Mouse (Mus musculus): ENCODE measurements at regions not wholly inside any gene's neighbourhood (a gene's known extent, or its start where the extent isn't known, plus 50 kb on each side); places are given as distances from the start of the nearest gene placed in this dataset.

DNA sequence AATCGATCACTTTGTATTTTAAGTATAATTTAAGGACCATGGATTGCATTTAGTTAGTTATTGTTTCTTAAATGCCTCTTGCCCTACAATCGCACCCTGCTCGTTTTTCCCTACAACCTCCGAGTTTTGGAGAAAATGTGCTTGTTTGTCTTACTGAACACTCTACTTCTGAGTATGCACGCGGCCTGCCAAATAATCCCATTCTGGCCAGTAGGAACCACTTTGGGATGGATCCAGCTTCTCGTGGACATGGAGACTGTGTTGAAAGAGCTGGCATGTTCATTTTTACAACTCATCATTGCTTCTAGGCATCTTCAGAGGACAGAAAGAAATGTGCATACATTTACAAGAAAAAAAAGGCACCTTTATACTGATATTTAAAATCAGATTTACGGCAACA, 440.5 kb upstream of the Klf12 start:
- no peak for TF ChIP-seq CTCF (IDR thresholded peaks at IDR 0.05; ENCODE audit: control insufficient read depth, insufficient read depth, insufficient read length)
- no peak for TF ChIP-seq MYOG (IDR thresholded peaks at IDR 0.05; ENCODE audit: control insufficient read depth, extremely low read depth, insufficient read length)
- no peak for TF ChIP-seq CEBPB (IDR thresholded peaks at IDR 0.05; ENCODE audit: low read depth)
- TF ChIP-seq MAX (IDR thresholded peaks at IDR 0.05), result no peak
- no peak for TF ChIP-seq USF1 (IDR thresholded peaks at IDR 0.05; ENCODE audit: low read depth)
- TF ChIP-seq MYOD1 (IDR thresholded peaks at IDR 0.05; ENCODE audit: control insufficient read depth, insufficient read length, low read depth), result no peak
- TF ChIP-seq FOSL1 (IDR thresholded peaks at IDR 0.05; ENCODE audit: insufficient read depth, low read length, poor library complexity, severe bottlenecking), result no peak

Measured in C2C12 (cell line).